Mouse (Mus musculus) heart, adult 2 months (tissue): ENCODE data around the gene Bmx. TPM values are rescaled to one million over a fixed set of nuclear protein-coding genes. Genes with fewer than 3 reads are reported as not detected.

Experiments
- DNase-seq, 2 experiments: peaks; one replicate each; pipeline ENCODE4 v3.0.0; 2021
- H3K27ac ChIP-seq: fragments of 200-600 bp; 2 replicates; pipeline ENCODE4 v1.8.1; 2022
- H3K27me3 ChIP-seq: fragments of 200-500 bp; 2 replicates; pipeline ENCODE4 v1.6.1; 2012; ENCODE audit warnings: mild to moderate bottlenecking, low read length, inconsistent platforms, mixed read lengths; ENCODE audit not compliant: control insufficient read depth, insufficient read depth
- H3K36me3 ChIP-seq: fragments of 200-500 bp; 2 replicates; pipeline ENCODE4 v1.6.1; 2012; ENCODE audit warnings: low read length, inconsistent platforms; ENCODE audit not compliant: control insufficient read depth, insufficient read depth
- H3K4me1 ChIP-seq: fragments of 200-500 bp; 2 replicates; pipeline ENCODE4 v1.6.1; 2011; ENCODE audit warnings: low read length; ENCODE audit not compliant: control insufficient read depth, insufficient read depth
- H3K4me3 ChIP-seq: fragments of 200-600 bp; 2 replicates; pipeline ENCODE4 v1.8.1; 2022
- H3K79me2 ChIP-seq: fragments of 200-500 bp; replicated peaks from 2 replicates; pipeline ENCODE4 v1.6.1; 2012; ENCODE audit warnings: mild to moderate bottlenecking, inconsistent platforms, low read length, moderate library complexity, mixed read lengths; ENCODE audit not compliant: control insufficient read depth, insufficient read depth
- H3K9ac ChIP-seq: fragments of 200-500 bp; 2 replicates; pipeline ENCODE4 v1.6.1; 2012; ENCODE audit warnings: low read depth, mild to moderate bottlenecking, control low read depth, inconsistent platforms, low read length, mixed read lengths
- CTCF ChIP-seq: fragments of 200-600 bp; IDR thresholded peaks from 2 replicates; pipeline ENCODE4 v1.8.1; 2022; ENCODE audit warnings: antibody characterized with exemption, mild to moderate bottlenecking, moderate library complexity
- EP300 ChIP-seq: fragments of 200-500 bp; IDR thresholded peaks from 2 replicates; pipeline ENCODE4 v1.6.1; 2011; ENCODE audit warnings: low read depth, low read length, control low read depth; ENCODE audit not compliant: insufficient read depth
- POLR2A ChIP-seq: fragments of 200-500 bp; IDR thresholded peaks from 2 replicates; pipeline ENCODE4 v1.6.1; 2011; ENCODE audit warnings: mild to moderate bottlenecking, low read depth, low read length, control low read depth; ENCODE audit not compliant: insufficient read depth
- WGBS: fragments of 180-500 bp; shearing (Covaris S2); methylation state at CpG from one replicate; pipeline ENCODE4 v1.1.7; 2018; 5-methylcytosine and 5-hydroxymethylcytosine counted together
- intact Hi-C: fragments of 180-260 bp; cut with DNase I; formaldehyde crosslinking; loops from one replicate; pipeline ENCODE4 v1.15.1; 2025
- polyA plus RNA-seq: library from polyadenylated mRNA; depleted of rRNA; stranded (reverse); fragments of >200 nt; gene quantifications from 2 replicates; pipeline ENCODE4 v1.2.3, GENCODE M21; 2012
- total RNA-seq, 2 experiments: library from RNA; stranded (reverse); gene quantifications; 2 replicates each; pipeline ENCODE4 v1.2.3; 2021

Gene Bmx
- total and polyA plus RNA-seq, 3 experiments: 1.2 to 2.3 (median 2.0) TPM

DNA sequence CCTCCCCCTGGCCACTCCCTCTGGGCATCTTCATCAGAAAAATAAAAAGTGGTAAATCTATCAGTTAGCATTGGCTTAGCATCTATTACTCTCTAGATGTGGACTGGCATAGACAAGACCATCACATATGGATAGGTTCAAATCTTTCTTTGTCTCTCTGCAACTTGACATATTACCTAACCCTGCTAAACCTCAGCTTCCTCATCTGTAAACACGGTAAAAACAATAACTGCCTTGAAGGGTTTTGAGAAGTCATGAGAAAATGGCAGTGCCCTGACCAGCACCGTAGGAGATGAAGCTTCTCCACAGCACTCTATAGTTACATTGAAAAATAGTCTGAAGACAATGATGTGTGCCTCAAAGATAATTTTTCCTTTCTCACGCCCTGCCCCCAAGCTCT lies 1.5 kb downstream of the Bmx start:
- TF ChIP-seq POLR2A (no peak), CTCF (no peak), EP300 (no peak)
- H3K36me3 ChIP-seq: no peaks in the 10 kb centered on the region
- no peak for DNase-seq
- WGBS: 50% methylated on average over 3 of the region's 3 CpGs
- H3K4me3 ChIP-seq: no peak overlapping the region
- H3K9ac ChIP-seq: no peak overlapping the region
- H3K79me2 ChIP-seq: no peaks in the 10 kb centered on the region
- no peaks in the 10 kb centered on the region; the same call in 1 of the 2 replicates for H3K4me1 ChIP-seq
- intact Hi-C loops: no loop called here
- no peaks in the 10 kb centered on the region for H3K27me3 ChIP-seq
- no peak overlapping the region for H3K27ac ChIP-seq

DNA sequence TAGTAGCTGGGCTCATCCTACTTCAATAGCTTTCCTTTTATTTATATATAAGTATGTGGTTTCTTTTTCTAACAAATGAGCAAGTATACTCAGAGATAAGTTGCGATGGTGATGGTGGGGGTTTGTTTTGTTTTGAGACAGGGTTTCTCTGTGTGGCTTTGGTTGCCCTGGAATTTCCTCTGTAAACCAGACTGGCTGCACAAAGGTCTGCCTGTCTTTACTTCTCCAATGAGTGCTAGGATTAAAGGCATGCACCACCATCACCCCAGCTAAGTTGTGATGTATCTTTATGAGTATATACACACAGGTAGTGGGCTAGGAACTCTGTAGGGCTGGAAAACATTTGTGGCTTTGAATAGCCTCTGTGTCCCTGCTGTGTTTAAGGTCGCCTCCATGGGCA lies 11.3 kb downstream of the Bmx start:
- Histone ChIP-seq H3K36me3 (no peaks in the 10 kb centered on the region), H3K27me3 (no peaks in the 10 kb centered on the region), H3K9ac (no peak overlapping the region), H3K4me3 (no peak overlapping the region), H3K79me2 (no peaks in the 10 kb centered on the region), H3K4me1 (no peaks in the 10 kb centered on the region), H3K27ac (no peak overlapping the region)
- WGBS: 71% methylated on average over 2 of the region's 2 CpGs
- DNase-seq: no peak
- intact Hi-C loops: no loop called here
- TF ChIP-seq CTCF: no peak
- no peak for TF ChIP-seq POLR2A
- no peak for TF ChIP-seq EP300

DNA sequence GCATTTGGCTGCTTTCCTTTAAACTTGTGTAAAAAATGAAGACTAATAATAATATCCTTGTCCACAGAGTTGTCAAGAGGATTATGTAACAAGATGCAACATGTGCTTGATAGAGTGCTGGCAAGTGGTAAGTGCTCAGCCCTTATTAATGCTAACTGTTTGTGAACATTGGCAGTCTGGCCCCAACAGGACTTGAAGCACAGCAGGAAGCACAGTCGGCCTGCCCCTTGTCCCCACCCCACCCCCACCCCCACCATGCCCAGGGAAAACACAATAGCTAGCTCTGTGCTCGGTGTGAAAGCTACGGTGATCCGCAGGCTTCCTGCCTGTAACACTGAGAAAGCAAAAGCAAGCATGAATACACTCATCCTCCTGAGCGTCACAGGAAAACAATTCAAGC lies 12.3 kb downstream of the Bmx start:
- Histone ChIP-seq H3K4me3 (no peak overlapping the region), H3K9ac (no peak overlapping the region), H3K79me2 (no peaks in the 10 kb centered on the region), H3K4me1 (no peaks in the 10 kb centered on the region), H3K27ac (no peak overlapping the region), H3K27me3 (no peaks in the 10 kb centered on the region), H3K36me3 (no peaks in the 10 kb centered on the region)
- intact Hi-C loops: no loop called here
- 20% methylated on average over 5 of the region's 5 CpGs for WGBS
- DNase-seq: peak in 1 of 2 experiments; percentile 3
- TF ChIP-seq CTCF (no peak), EP300 (no peak), POLR2A (no peak)

DNA sequence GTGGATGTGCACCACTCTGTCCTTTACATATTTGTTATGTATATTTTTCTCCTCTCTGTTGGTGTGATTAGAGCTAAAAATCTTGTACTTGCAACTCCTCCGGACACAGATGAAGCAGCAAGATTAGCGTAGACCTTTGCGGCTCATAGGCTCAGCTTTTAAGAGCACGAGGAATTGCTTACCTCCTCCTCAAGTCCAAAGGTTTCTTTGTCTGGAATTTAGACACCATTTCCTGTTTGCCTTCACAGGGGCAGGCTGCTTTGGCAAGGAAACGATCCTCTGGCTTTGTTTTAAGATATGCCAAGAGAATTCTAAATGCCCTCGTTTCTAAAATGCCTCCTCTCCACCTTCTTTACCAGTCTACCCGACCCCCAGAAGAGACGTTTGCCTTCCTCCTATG lies 24.6 kb downstream of the Bmx start:
- TF ChIP-seq POLR2A (no peak), EP300 (no peak), CTCF (no peak)
- Histone ChIP-seq H3K27me3 (no peaks in the 10 kb centered on the region), H3K27ac (no peak overlapping the region), H3K9ac (no peak overlapping the region), H3K79me2 (no peaks in the 10 kb centered on the region), H3K4me1 (no peaks in the 10 kb centered on the region), H3K36me3 (no peaks in the 10 kb centered on the region), H3K4me3 (no peak overlapping the region)
- no peak for DNase-seq
- WGBS: 48% methylated on average over 8 of the region's 8 CpGs
- intact Hi-C loops: no loop called here

- Histone ChIP-seq H3K27me3 (no peaks in the 10 kb centered on the region), H3K4me1 (no peaks in the 10 kb centered on the region), H3K27ac (no peak overlapping the region), H3K79me2 (no peaks in the 10 kb centered on the region), H3K4me3 (no peak overlapping the region), H3K36me3 (no peaks in the 10 kb centered on the region), H3K9ac (no peak overlapping the region)
- TF ChIP-seq CTCF (peak; percentile 63), POLR2A (no peak)
- DNase-seq: no peak
- 68% methylated on average over 2 of the region's 2 CpGs for WGBS
- intact Hi-C loops: no loop called here
These were observed 36.0 kb downstream of the Bmx start for GRCm38 (mm10) chrX:164221989-164222388.

GRCm38 (mm10) chrX:164200547-164200946 lies 57.4 kb downstream of the Bmx start:
- TF ChIP-seq POLR2A (no peak), EP300 (no peak), CTCF (no peak)
- intact Hi-C loops: no loop called here
- H3K27ac ChIP-seq: no peak overlapping the region
- H3K9ac ChIP-seq: no peak overlapping the region
- no peaks in the 10 kb centered on the region for H3K36me3 ChIP-seq
- WGBS: 48% methylated on average over 5 of the region's 5 CpGs
- H3K27me3 ChIP-seq: no peaks in the 10 kb centered on the region
- no peaks in the 10 kb centered on the region for H3K79me2 ChIP-seq
- DNase-seq: no peak
- no peaks in the 10 kb centered on the region for H3K4me1 ChIP-seq
- no peak overlapping the region for H3K4me3 ChIP-seq
